Mouse (Mus musculus) forebrain, embryonic 11.5 days (tissue): ENCODE results near the gene Dupd1. TPM values are rescaled to one million over a fixed set of nuclear protein-coding genes. Genes with fewer than 3 reads are reported as not detected.

ENCODE experiments used
- ATAC-seq: fragments of 200-750 bp; cut with Nextera tagmentation; replicated peaks from 2 replicates; pipeline ENCODE4 v1.8.0; 2017; ENCODE audit warnings: moderate TSS enrichment; ENCODE audit not compliant: low FRiP score
- DNase-seq: peaks from one replicate; pipeline ENCODE4 v3.0.0-alpha.2; 2017; ENCODE audit warnings: low spot score
- H3K27ac ChIP-seq: fragments of 300-500 bp; sonication (generic); 2 replicates; pipeline ENCODE4 v1.5.1; 2014; ENCODE audit warnings: low read depth, low read length
- H3K27me3 ChIP-seq: fragments of 300-500 bp; sonication (generic); 2 replicates; pipeline ENCODE4 v1.6.1; 2014; ENCODE audit warnings: mild to moderate bottlenecking, low read length, mixed read lengths; ENCODE audit not compliant: control insufficient read depth, insufficient read depth
- H3K36me3 ChIP-seq: fragments of 300-500 bp; sonication (generic); 2 replicates; pipeline ENCODE4 v1.6.1; 2014; ENCODE audit warnings: mild to moderate bottlenecking, low read length, moderate library complexity, mixed read lengths; ENCODE audit not compliant: control insufficient read depth, insufficient read depth
- H3K4me1 ChIP-seq: fragments of 300-500 bp; sonication (generic); replicated peaks from 2 replicates; pipeline ENCODE4 v1.6.1; 2014; ENCODE audit warnings: low read length, mixed read lengths; ENCODE audit not compliant: control insufficient read depth, insufficient read depth
- H3K4me2 ChIP-seq: fragments of 300-500 bp; sonication (generic); 2 replicates; pipeline ENCODE4 v1.6.1; 2014; ENCODE audit warnings: low read depth, mild to moderate bottlenecking, low read length, moderate library complexity, mixed read lengths; ENCODE audit not compliant: severe bottlenecking
- H3K4me3 ChIP-seq: fragments of 300-500 bp; sonication (generic); 2 replicates; pipeline ENCODE4 v1.5.1; 2014; ENCODE audit warnings: low read depth, low read length
- H3K9ac ChIP-seq: fragments of 300-500 bp; sonication (generic); 2 replicates; pipeline ENCODE4 v1.6.1; 2014; ENCODE audit warnings: low read length
- H3K9me3 ChIP-seq: fragments of 300-500 bp; sonication (generic); 2 replicates; pipeline ENCODE4 v1.6.1; 2016; ENCODE audit warnings: low read length, mixed read lengths; ENCODE audit not compliant: control insufficient read depth
- WGBS: fragments of 180-500 bp; shearing (Covaris S2); extraction: QIAGEN DNeasy Blood & Tissue Kit; methylation state at CpG from one replicate; pipeline ENCODE4 v1.1.7; 2014; 5-methylcytosine and 5-hydroxymethylcytosine counted together
- polyA plus RNA-seq: library from polyadenylated mRNA; unstranded; fragments of >200 nt; fragmentation: Nextera tagmentation; extraction: Ambion mirVana; gene quantifications from 2 replicates; pipeline ENCODE4 v1.2.1, GENCODE M21; 2014

The Dupd1 gene
- polyA plus RNA-seq, 1 experiment from 2014 or later: not detected

- WGBS: 88% methylated on average over 4 of the region's 4 CpGs
- H3K4me3 ChIP-seq: no peak overlapping the region
- no peaks in the 10 kb centered on the region; the same call in 1 of the 2 replicates for H3K36me3 ChIP-seq
- H3K4me1 ChIP-seq: no peaks in the 10 kb centered on the region
- ATAC-seq: no peak
- no peak overlapping the region for H3K9ac ChIP-seq
- no peak overlapping the region for H3K4me2 ChIP-seq
- no peak overlapping the region for H3K27ac ChIP-seq
- H3K27me3 ChIP-seq: no peaks in the 10 kb centered on the region
- DNase-seq: no peak
- no peaks in the 10 kb centered on the region for H3K9me3 ChIP-seq
These were observed 73.5 kb downstream of the Dupd1 start for GRCm38 (mm10) chr14:21640806-21641435.

GRCm38 (mm10) chr14:21636548-21636947 lies 77.8 kb downstream of the Dupd1 start:
- H3K36me3 ChIP-seq: peaks cover 3% of the 10 kb centered on the region; the same call in 1 of the 2 replicates
- no peaks in the 10 kb centered on the region for H3K4me1 ChIP-seq
- no peak overlapping the region for H3K4me2 ChIP-seq
- 80% methylated on average over 6 of the region's 6 CpGs for WGBS
- no peak overlapping the region for H3K4me3 ChIP-seq
- DNase-seq: no peak
- no peak for ATAC-seq
- no peaks in the 10 kb centered on the region for H3K9me3 ChIP-seq
- H3K9ac ChIP-seq: no peak overlapping the region
- H3K27ac ChIP-seq: no peak overlapping the region
- H3K27me3 ChIP-seq: no peaks in the 10 kb centered on the region

GRCm38 (mm10) chr14:21631665-21632200 lies 82.6 kb downstream of the Dupd1 start:
- Histone ChIP-seq H3K27me3 (no peaks in the 10 kb centered on the region), H3K4me1 (no peaks in the 10 kb centered on the region), H3K4me2 (no peak overlapping the region), H3K27ac (no peak overlapping the region), H3K4me3 (no peak overlapping the region), H3K9ac (no peak overlapping the region), H3K9me3 (no peaks in the 10 kb centered on the region), H3K36me3 (peaks cover 9% of the 10 kb centered on the region)
- no peak for ATAC-seq
- WGBS: 66% methylated on average over 5 of the region's 5 CpGs
- no peak for DNase-seq

Other genes starting within 250 kb of the Dupd1 start
- gene Kat6b, start 233.1 kb downstream of the Dupd1 start, polyA plus RNA-seq: 33.1 and 34.5 TPM in 2 replicates
- 12.5 and 13.9 TPM in 2 replicates for gene Samd8, start 36.0 kb upstream of the Dupd1 start, polyA plus RNA-seq
- not detected in 2 replicates for gene Dusp13, start 36.6 kb upstream of the Dupd1 start, polyA plus RNA-seq
- 254 and 262 TPM in 2 replicates for gene Vdac2, start 110.7 kb upstream of the Dupd1 start, polyA plus RNA-seq
- gene Comtd1, start 134.4 kb upstream of the Dupd1 start, polyA plus RNA-seq: 11.9 and 13.7 TPM in 2 replicates